Mouse (Mus musculus) stomach, postnatal 0 days (tissue): Measurements from ENCODE around the gene Cxcl15.

Experiments
- CTCF ChIP-seq: IDR thresholded peaks from 2 replicates; pipeline ENCODE4 v1.5.1; 2016; ENCODE audit warnings: antibody characterized with exemption, low read depth, mild to moderate bottlenecking, moderate library complexity
- EP300 ChIP-seq: optimal IDR thresholded peaks from 2 replicates; pipeline ENCODE3; 2016; ENCODE audit warnings: antibody characterized with exemption

- TF ChIP-seq CTCF (no peak), EP300 (no peak)
Observed at GRCm38 (mm10) chr5:90840902-90841869, 46.9 kb downstream of the Cxcl15 start.
